25 mouse cellular contexts compared by ENCODE assay signal in the genomic region with DNA sequence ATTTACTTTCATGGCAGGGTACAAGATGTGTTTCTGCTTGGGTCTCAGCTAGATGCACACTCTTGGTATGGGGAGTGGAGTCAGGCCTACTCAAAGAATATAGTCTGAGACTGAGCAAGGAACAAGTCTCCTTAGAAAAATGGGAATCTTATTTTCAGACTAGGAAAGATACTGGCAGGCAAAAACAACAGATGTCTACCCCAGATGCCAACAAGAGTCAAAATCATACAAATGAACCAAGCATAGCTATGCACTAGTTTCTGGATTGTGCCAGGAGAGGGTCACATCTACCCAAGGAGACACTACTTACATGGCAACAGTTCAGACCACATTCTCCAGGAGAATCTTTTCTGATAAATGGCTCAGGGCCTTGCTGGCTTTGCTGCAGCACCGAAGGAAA.
DNase-seq lines count a peak whose midpoint lies in the region; ATAC-seq and TF ChIP-seq lines count a peak whose summit lies in the region.
"Had no signal": no experiment of that assay in that cellular context is flagged by ENCODE, and none has a peak within 500 bp of the region (broad histone marks: within the 10 kb centered on the region; RNA-seq: fewer than 3 reads in every experiment).

No protein-coding gene starts in this region.

- H3K9ac ChIP-seq in forebrain, embryonic 15.5 days (replicated peaks): no peak overlapping the region
- H3K9ac ChIP-seq: embryonic facial prominence, embryonic 12.5 days; intestine, embryonic 15.5 days; limb, embryonic 13.5 days; lung, embryonic 15.5 days; neural tube, embryonic 12.5 days had no signal

- H3K4me2 ChIP-seq in forebrain, embryonic 15.5 days (replicated peaks): no peak overlapping the region
- H3K4me2 ChIP-seq: embryonic facial prominence, embryonic 12.5 days; intestine, embryonic 15.5 days; limb, embryonic 13.5 days; liver, embryonic 11.5 days; lung, embryonic 15.5 days; midbrain, embryonic 11.5 days; neural tube, embryonic 12.5 days had no signal

- WGBS in forebrain, embryonic 15.5 days: 78% methylated on average over 1 of the region's 1 CpGs
- 86% methylated on average over 1 of the region's 1 CpGs for WGBS in kidney, adult 2 months

- TF ChIP-seq POLR2A in kidney, adult 2 months (IDR thresholded peaks at IDR 0.05; ENCODE audit: low read depth, low read length): no peak

- peaks cover 22% of the 10 kb centered on the region for H3K4me1 ChIP-seq in forebrain, embryonic 15.5 days
- H3K4me1 ChIP-seq in kidney, adult 2 months (ENCODE audit: control insufficient read depth, insufficient read depth, low read length): no peaks in the 10 kb centered on the region
- H3K4me1 ChIP-seq: embryonic facial prominence, embryonic 12.5 days; intestine, embryonic 15.5 days; limb, embryonic 13.5 days; lung, embryonic 15.5 days had no signal

- no peaks in the 10 kb centered on the region for H3K36me3 ChIP-seq in forebrain, embryonic 15.5 days
- no peaks in the 10 kb centered on the region for H3K36me3 ChIP-seq in kidney, adult 2 months (ENCODE audit: control insufficient read depth, insufficient read depth, low read length)
- H3K36me3 ChIP-seq: embryonic facial prominence, embryonic 12.5 days; hindbrain, embryonic 10.5 days; intestine, embryonic 15.5 days; limb, embryonic 13.5 days; lung, embryonic 15.5 days; neural tube, embryonic 12.5 days had no signal

- H3K27ac ChIP-seq in forebrain, embryonic 15.5 days (replicated peaks): peak overlapping the region; percentile 77
- H3K27ac ChIP-seq in kidney, adult 2 months (ENCODE audit: insufficient read depth, low read depth, low read length): no peak overlapping the region
- H3K27ac ChIP-seq: embryonic facial prominence, embryonic 12.5 days; hindbrain, embryonic 10.5 days; hindbrain, postnatal 0 days; intestine, embryonic 15.5 days; kidney, postnatal 0 days; limb, embryonic 13.5 days; lung, embryonic 15.5 days; neural tube, embryonic 12.5 days had no signal

- H3K9me3 ChIP-seq in forebrain, embryonic 15.5 days: no peaks in the 10 kb centered on the region
- H3K9me3 ChIP-seq: embryonic facial prominence, embryonic 12.5 days; intestine, embryonic 15.5 days; limb, embryonic 13.5 days; lung, embryonic 15.5 days; neural tube, embryonic 12.5 days had no signal

- ATAC-seq in forebrain, embryonic 15.5 days (replicated peaks): no peak
- ATAC-seq: intestine, embryonic 15.5 days had no signal

- no peak for TF ChIP-seq CTCF in kidney, adult 2 months (conservative IDR thresholded peaks at IDR 0.05; ENCODE audit: insufficient read depth, insufficient read length, low read depth, low read length)

- DNase-seq in layer of hippocampus, adult 11-12 months (ENCODE audit: low spot score): peak; percentile 18
- no peak for DNase-seq in layer of hippocampus, adult 9-10 months (ENCODE audit: low spot score)
- peak; percentile 37 for DNase-seq in right cerebral cortex, adult 18-20 months
- DNase-seq in right cerebral cortex, postnatal 14 days: no peak
- DNase-seq in layer of hippocampus, postnatal 14 days (ENCODE audit: low spot score in 2 of 2): peak; percentile 13 to 32
- DNase-seq in kidney, adult 2 months: no peak
- no peak for DNase-seq in retina, postnatal 1 day
- DNase-seq: adrenal gland, postnatal 36 days; B cell, adult 2 months; gastrocnemius, postnatal 14 days; heart, postnatal 14 days; kidney, adult 8-10 months; kidney, postnatal 4 days had no signal

- H3K27me3 ChIP-seq in forebrain, embryonic 15.5 days: no peaks in the 10 kb centered on the region
- H3K27me3 ChIP-seq in kidney, adult 2 months (replicated peaks; ENCODE audit: control insufficient read depth, insufficient read depth, low read length): no peaks in the 10 kb centered on the region
- H3K27me3 ChIP-seq: embryonic facial prominence, embryonic 12.5 days; intestine, embryonic 15.5 days; limb, embryonic 13.5 days; lung, embryonic 15.5 days; neural tube, embryonic 12.5 days had no signal

- no peak overlapping the region for H3K4me3 ChIP-seq in forebrain, embryonic 15.5 days
- no peak overlapping the region for H3K4me3 ChIP-seq in kidney, adult 2 months (ENCODE audit: insufficient read depth, low read depth, low read length)
- H3K4me3 ChIP-seq: embryonic facial prominence, embryonic 12.5 days; hindbrain, embryonic 10.5 days; intestine, embryonic 15.5 days; limb, embryonic 13.5 days; lung, embryonic 15.5 days; myocyte; neural tube, embryonic 12.5 days had no signal

Comparison
In these comparisons a context has a peak if more than half of its experiments do, and no peak if none do; other contexts are left out.
1. DNase-seq: peak in layer of hippocampus, adult 11-12 months (single experiment), right cerebral cortex, adult 18-20 months (single experiment) and layer of hippocampus, postnatal 14 days (2 of 2); none in layer of hippocampus, adult 9-10 months (single experiment), right cerebral cortex, postnatal 14 days (single experiment), kidney, adult 2 months (single experiment) and retina, postnatal 1 day (single experiment).